Mouse (Mus musculus) heart, embryonic 10.5 days (tissue): ENCODE measurements around the gene Tmem214. TPM values are rescaled to one million over a fixed set of nuclear protein-coding genes. Genes with fewer than 3 reads are reported as not detected.

ENCODE experiments used
- DNase-seq: peaks from one replicate; pipeline ENCODE4 v3.0.0-alpha.2; 2017; ENCODE audit warnings: low spot score
- H3K27ac ChIP-seq: fragments of 300-500 bp; sonication (generic); 2 replicates; pipeline ENCODE4 v1.5.1; 2016; ENCODE audit warnings: mild to moderate bottlenecking
- H3K27me3 ChIP-seq: fragments of 300-500 bp; sonication (generic); 2 replicates; pipeline ENCODE4 v1.6.1; 2016; ENCODE audit warnings: mild to moderate bottlenecking; ENCODE audit not compliant: poor library complexity, insufficient read depth, severe bottlenecking
- H3K36me3 ChIP-seq: fragments of 300-500 bp; sonication (generic); 2 replicates; pipeline ENCODE4 v1.6.1; 2016; ENCODE audit warnings: mild to moderate bottlenecking, moderate library complexity
- H3K4me1 ChIP-seq: fragments of 300-500 bp; sonication (generic); 2 replicates; pipeline ENCODE4 v1.6.1; 2016; ENCODE audit warnings: mild to moderate bottlenecking
- H3K4me3 ChIP-seq: fragments of 300-500 bp; sonication (generic); 2 replicates; pipeline ENCODE4 v1.5.1; 2016; ENCODE audit warnings: mild to moderate bottlenecking, moderate library complexity
- H3K9me3 ChIP-seq: fragments of 300-500 bp; sonication (generic); 2 replicates; pipeline ENCODE4 v1.6.1; 2016; ENCODE audit warnings: mild to moderate bottlenecking, moderate library complexity
- WGBS: fragments of 180-500 bp; shearing (Covaris S2); methylation state at CpG from one replicate; pipeline ENCODE4 v1.1.7; 2016; 5-methylcytosine and 5-hydroxymethylcytosine counted together
- polyA plus RNA-seq: library from polyadenylated mRNA; unstranded; fragments of >200 nt; fragmentation: Nextera tagmentation; extraction: Ambion mirVana; gene quantifications from 2 replicates; pipeline ENCODE4 v1.2.1, GENCODE M21; 2016

Gene Tmem214
- polyA plus RNA-seq: 86.3 and 87.4 TPM in 2 replicates

- H3K4me3 ChIP-seq: peak within 1 kb of the TSS; percentile 92; the same call in 1 of the 2 replicates
- H3K36me3 ChIP-seq: peaks cover 22% of the 10 kb centered on the region
- no peak for DNase-seq
- peaks cover 5% of the 10 kb centered on the region; the same call in 1 of the 2 replicates for H3K27me3 ChIP-seq
- H3K4me1 ChIP-seq: peaks cover 25% of the 10 kb centered on the region
- 94% methylated on average over 3 of the region's 3 CpGs for WGBS
- no peaks in the 10 kb centered on the region for H3K9me3 ChIP-seq
- H3K27ac ChIP-seq: peak within 1 kb of the TSS; percentile 95; the same call in 1 of the 2 replicates
Observed at GRCm38 (mm10) chr5:30867712-30868111, at the start of gene Tmem214. Tmem214 (plus strand) TSS chr5:30868012.

GRCm38 (mm10) chr5:30818758-30819309 lies 49.0 kb upstream of the Tmem214 start:
- DNase-seq: no peak
- Histone ChIP-seq H3K27me3 (no peaks in the 10 kb centered on the region), H3K36me3 (no peaks in the 10 kb centered on the region), H3K9me3 (no peaks in the 10 kb centered on the region), H3K27ac (no peak overlapping the region), H3K4me1 (peaks cover 22% of the 10 kb centered on the region), H3K4me3 (no peak overlapping the region)
- WGBS: 90% methylated on average over 8 of the region's 8 CpGs

GRCm38 (mm10) chr5:30822689-30823088 lies 45.1 kb upstream of the Tmem214 start:
- no peak overlapping the region for H3K4me3 ChIP-seq
- no peaks in the 10 kb centered on the region for H3K36me3 ChIP-seq
- H3K4me1 ChIP-seq: peaks cover 14% of the 10 kb centered on the region
- WGBS: 75% methylated on average over 5 of the region's 5 CpGs
- no peak overlapping the region for H3K27ac ChIP-seq
- DNase-seq: no peak
- H3K27me3 ChIP-seq: 0 out of 2 replicates have a peak, but pooled peaks cover 3% of the 10 kb centered on the region
- H3K9me3 ChIP-seq: no peaks in the 10 kb centered on the region

- no peak for DNase-seq
- no peaks in the 10 kb centered on the region for H3K36me3 ChIP-seq
- H3K27me3 ChIP-seq: 0 out of 2 replicates have a peak, but pooled peaks cover 7% of the 10 kb centered on the region
- no peak overlapping the region for H3K27ac ChIP-seq
- no peaks in the 10 kb centered on the region for H3K9me3 ChIP-seq
- H3K4me3 ChIP-seq: no peak overlapping the region
- WGBS: 82% methylated on average over 3 of the region's 3 CpGs
- H3K4me1 ChIP-seq: peaks cover 14% of the 10 kb centered on the region
Observed at GRCm38 (mm10) chr5:30823091-30823490, 44.7 kb upstream of the Tmem214 start.

- no peaks in the 10 kb centered on the region for H3K9me3 ChIP-seq
- no peak overlapping the region for H3K27ac ChIP-seq
- WGBS: 86% methylated on average over 11 of the region's 11 CpGs
- peaks cover 14% of the 10 kb centered on the region for H3K4me1 ChIP-seq
- H3K27me3 ChIP-seq: 0 out of 2 replicates have a peak, but pooled peaks cover 7% of the 10 kb centered on the region
- no peak overlapping the region for H3K4me3 ChIP-seq
- no peaks in the 10 kb centered on the region for H3K36me3 ChIP-seq
- DNase-seq: no peak
Observed at GRCm38 (mm10) chr5:30824124-30824988, 43.5 kb upstream of the Tmem214 start.

GRCm38 (mm10) chr5:30825166-30825565 lies 42.6 kb upstream of the Tmem214 start:
- H3K27ac ChIP-seq: no peak overlapping the region
- H3K9me3 ChIP-seq: no peaks in the 10 kb centered on the region
- 0 out of 2 replicates have a peak, but pooled peaks cover 7% of the 10 kb centered on the region for H3K27me3 ChIP-seq
- DNase-seq: no peak
- H3K4me3 ChIP-seq: no peak overlapping the region
- peaks cover 14% of the 10 kb centered on the region for H3K4me1 ChIP-seq
- 44% methylated on average over 10 of the region's 10 CpGs for whole genome bisulfite sequencing
- H3K36me3 ChIP-seq: no peaks in the 10 kb centered on the region

- Histone ChIP-seq H3K9me3 (no peaks in the 10 kb centered on the region), H3K27ac (no peak overlapping the region), H3K36me3 (no peaks in the 10 kb centered on the region), H3K4me3 (no peak overlapping the region), H3K27me3 (0 out of 2 replicates have a peak, but pooled peaks cover 7% of the 10 kb centered on the region), H3K4me1 (peaks cover 14% of the 10 kb centered on the region)
- no peak for DNase-seq
- WGBS: 76% methylated on average over 6 of the region's 6 CpGs
Observed at GRCm38 (mm10) chr5:30825821-30826220, 42.0 kb upstream of the Tmem214 start.

- no peaks in the 10 kb centered on the region; the same call in 1 of the 2 replicates for H3K36me3 ChIP-seq
- no peak for DNase-seq
- whole genome bisulfite sequencing: 73% methylated on average over 3 of the region's 3 CpGs
Observed at GRCm38 (mm10) chr5:30833416-30833815, 34.4 kb upstream of the Tmem214 start.

GRCm38 (mm10) chr5:30839731-30840130 lies 28.1 kb upstream of the Tmem214 start:
- no peak overlapping the region for H3K4me3 ChIP-seq
- H3K27me3 ChIP-seq: no peaks in the 10 kb centered on the region
- no peaks in the 10 kb centered on the region for H3K4me1 ChIP-seq
- no peak overlapping the region for H3K27ac ChIP-seq
- no peaks in the 10 kb centered on the region for H3K9me3 ChIP-seq
- H3K36me3 ChIP-seq: no peaks in the 10 kb centered on the region; the same call in 1 of the 2 replicates
- no peak for DNase-seq
- 79% methylated on average over 2 of the region's 2 CpGs for WGBS

More at GRCm38 (mm10) chr5:30833416-30833815, 34.4 kb upstream of the Tmem214 start:
- Histone ChIP-seq H3K4me1 (no peaks in the 10 kb centered on the region), H3K4me3 (no peak overlapping the region), H3K27ac (no peak overlapping the region), H3K27me3 (no peaks in the 10 kb centered on the region), H3K9me3 (no peaks in the 10 kb centered on the region)

GRCm38 (mm10) chr5:30841896-30842295 lies 25.9 kb upstream of the Tmem214 start:
- 30% methylated on average over 3 of the region's 3 CpGs for WGBS

GRCm38 (mm10) chr5:30849891-30850555 lies 17.8 kb upstream of the Tmem214 start:
- Histone ChIP-seq H3K4me3 (no peak overlapping the region), H3K9me3 (no peaks in the 10 kb centered on the region), H3K4me1 (peaks cover 21% of the 10 kb centered on the region), H3K36me3 (no peaks in the 10 kb centered on the region), H3K27me3 (0 out of 2 replicates have a peak, but pooled peaks cover 5% of the 10 kb centered on the region), H3K27ac (no peak overlapping the region)
- 52% methylated on average over 6 of the region's 6 CpGs for WGBS
- DNase-seq: no peak

More at GRCm38 (mm10) chr5:30841896-30842295, 25.9 kb upstream of the Tmem214 start:
- Histone ChIP-seq H3K27ac (no peak overlapping the region), H3K9me3 (no peaks in the 10 kb centered on the region), H3K27me3 (no peaks in the 10 kb centered on the region), H3K4me1 (no peaks in the 10 kb centered on the region), H3K4me3 (no peak overlapping the region), H3K36me3 (no peaks in the 10 kb centered on the region; the same call in 1 of the 2 replicates)
- no peak for DNase-seq

GRCm38 (mm10) chr5:30850556-30850925 lies 17.3 kb upstream of the Tmem214 start:
- WGBS: 51% methylated on average over 2 of the region's 2 CpGs
- Histone ChIP-seq H3K4me1 (peaks cover 21% of the 10 kb centered on the region), H3K27ac (no peak overlapping the region), H3K9me3 (no peaks in the 10 kb centered on the region), H3K27me3 (0 out of 2 replicates have a peak, but pooled peaks cover 5% of the 10 kb centered on the region), H3K36me3 (no peaks in the 10 kb centered on the region), H3K4me3 (no peak overlapping the region)
- no peak for DNase-seq
